Mouse (Mus musculus): ENCODE data around the gene Prdm2. TPM values are rescaled to one million over a fixed set of nuclear protein-coding genes. Genes with fewer than 3 reads are reported as not detected.

The Prdm2 gene
- polyA plus RNA-seq, 1 experiment from 2014 or later: 11.3 TPM

DNA sequence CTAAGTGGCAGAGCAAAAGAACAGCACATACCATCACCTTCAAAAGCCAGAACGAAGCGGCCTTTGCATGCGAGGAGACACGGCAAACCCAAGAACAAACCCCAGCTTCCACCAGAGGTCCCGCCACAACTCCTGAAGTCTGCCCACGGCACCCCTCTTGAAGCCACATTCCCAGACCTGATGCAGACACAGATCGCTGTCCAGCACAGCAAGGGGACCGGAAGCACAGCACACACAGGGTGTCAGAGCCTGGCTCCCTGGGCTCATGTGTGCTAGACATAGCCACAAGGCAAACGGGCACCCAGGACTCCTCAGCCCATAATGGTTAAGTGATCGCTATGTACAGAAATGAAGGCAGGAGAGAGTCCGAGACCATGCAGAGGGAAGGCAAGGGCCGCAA, 96.9 kb downstream of the Prdm2 start:
- H3K27me3 ChIP-seq: no peaks in the 10 kb centered on the region
- no peak overlapping the region for H3K4me3 ChIP-seq (replicated peaks)
- H3K4me1 ChIP-seq: peaks cover 42% of the 10 kb centered on the region
- no peak overlapping the region for H3K27ac ChIP-seq
- H3K9ac ChIP-seq: no peak overlapping the region
- WGBS: 71% methylated on average over 12 of the region's 12 CpGs
- no peak overlapping the region for H3K4me2 ChIP-seq
- H3K9me3 ChIP-seq (replicated peaks): no peaks in the 10 kb centered on the region
- no peak for ATAC-seq (replicated peaks; ENCODE audit: low FRiP score)
- H3K36me3 ChIP-seq: peaks cover 17% of the 10 kb centered on the region

DNA sequence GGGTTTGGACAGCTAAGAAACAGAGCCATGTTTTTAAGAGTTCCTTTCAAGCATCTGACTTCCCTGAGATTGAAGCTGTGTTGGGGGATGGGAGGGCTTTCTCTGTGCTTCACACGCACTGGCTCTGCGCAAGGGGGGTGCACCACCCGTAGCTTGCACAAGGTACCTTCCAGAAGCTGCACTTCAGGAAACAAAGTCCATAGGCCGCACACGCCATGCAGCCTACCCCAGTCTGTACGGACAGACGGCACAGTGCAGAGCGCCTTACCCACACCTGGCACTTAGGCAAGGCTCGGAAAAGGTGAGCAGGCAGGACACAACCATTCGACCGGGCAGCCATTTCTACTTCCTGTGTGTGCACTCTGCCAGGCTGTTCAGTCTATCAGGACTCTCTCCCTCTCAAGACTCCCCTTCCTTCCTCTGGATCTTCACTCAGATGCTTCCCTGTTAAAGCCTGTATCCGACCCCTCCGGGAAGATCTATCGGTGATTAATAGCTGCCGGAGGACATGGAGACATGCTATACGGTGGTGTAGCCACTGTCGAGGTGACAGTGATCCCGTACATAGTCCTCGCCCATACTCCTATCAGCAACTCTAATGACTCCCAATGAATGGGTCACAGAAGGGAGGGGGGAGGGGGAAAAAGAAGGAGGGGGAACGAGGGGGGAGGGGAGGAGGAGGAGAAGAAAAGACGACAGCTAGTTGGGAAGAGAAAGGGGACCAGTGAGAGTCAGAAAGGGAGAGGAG, 98.4 kb downstream of the Prdm2 start:
- H3K4me1 ChIP-seq: peaks cover 34% of the 10 kb centered on the region
- H3K36me3 ChIP-seq: peaks cover 25% of the 10 kb centered on the region
- H3K9ac ChIP-seq: no peak overlapping the region
- H3K4me3 ChIP-seq (replicated peaks): no peak overlapping the region
- no peaks in the 10 kb centered on the region for H3K27me3 ChIP-seq
- no peak; the same call in 1 of the 2 replicates for ATAC-seq (replicated peaks; ENCODE audit: low FRiP score)
- H3K9me3 ChIP-seq (replicated peaks): no peaks in the 10 kb centered on the region
- WGBS: 65% methylated on average over 21 of the region's 21 CpGs
- H3K27ac ChIP-seq: no peak overlapping the region
- no peak overlapping the region for H3K4me2 ChIP-seq

DNA sequence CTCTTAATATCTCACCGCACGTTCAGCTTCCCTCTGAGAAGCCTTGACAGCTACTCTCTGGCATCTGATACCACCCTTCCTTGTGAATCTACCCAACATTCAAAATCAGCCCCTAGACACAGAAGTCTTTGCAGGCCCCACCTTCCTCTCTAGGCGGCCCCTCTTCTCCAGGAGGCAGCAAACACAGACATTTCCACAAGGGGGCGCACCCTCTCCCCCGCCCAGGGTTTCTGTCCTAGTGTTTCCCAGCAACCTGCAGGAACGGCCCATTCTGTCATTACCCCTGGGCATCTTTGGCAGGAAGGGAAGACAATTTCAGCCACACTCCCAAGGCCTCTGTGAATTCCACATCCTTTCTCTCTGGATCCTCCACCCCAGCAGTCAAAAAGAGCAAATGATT, 99.8 kb downstream of the Prdm2 start:
- H3K36me3 ChIP-seq: peaks cover 37% of the 10 kb centered on the region
- H3K4me2 ChIP-seq: no peak overlapping the region
- WGBS: 41% methylated on average over 6 of the region's 6 CpGs
- H3K27me3 ChIP-seq: no peaks in the 10 kb centered on the region
- no peaks in the 10 kb centered on the region for H3K9me3 ChIP-seq (replicated peaks)
- H3K4me1 ChIP-seq: peaks cover 34% of the 10 kb centered on the region
- ATAC-seq (replicated peaks; ENCODE audit: low FRiP score): no peak
- H3K27ac ChIP-seq: no peak overlapping the region
- H3K4me3 ChIP-seq (replicated peaks): no peak overlapping the region
- no peak overlapping the region for H3K9ac ChIP-seq

DNA sequence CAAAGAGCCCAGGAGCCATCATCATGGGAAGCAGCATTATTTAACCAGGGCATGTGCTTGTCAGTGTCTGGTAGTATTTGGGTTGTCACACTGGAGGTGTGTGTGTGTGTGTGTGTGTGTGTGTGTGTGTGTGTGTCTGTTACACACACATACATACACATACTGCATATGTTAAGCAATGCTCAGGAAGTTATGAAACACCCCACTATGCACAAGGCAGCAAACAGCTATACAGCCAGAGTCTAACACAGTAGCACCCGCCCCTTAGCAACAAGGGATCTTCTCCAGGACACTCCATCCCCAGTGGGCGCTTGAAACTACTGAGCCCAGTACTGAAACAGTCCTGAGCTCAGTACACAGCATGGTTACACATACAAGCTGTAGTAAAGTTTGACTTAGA, 100.4 kb downstream of the Prdm2 start:
- H3K36me3 ChIP-seq: peaks cover 37% of the 10 kb centered on the region
- H3K4me2 ChIP-seq: no peak overlapping the region
- no peak overlapping the region for H3K4me3 ChIP-seq (replicated peaks)
- H3K9ac ChIP-seq: no peak overlapping the region
- H3K27ac ChIP-seq: no peak overlapping the region
- H3K4me1 ChIP-seq: peaks cover 35% of the 10 kb centered on the region
- H3K9me3 ChIP-seq (replicated peaks): no peaks in the 10 kb centered on the region
- ATAC-seq (replicated peaks; ENCODE audit: low FRiP score): no peak
- WGBS: 94% methylated on average over 2 of the region's 2 CpGs
- H3K27me3 ChIP-seq: no peaks in the 10 kb centered on the region

DNA sequence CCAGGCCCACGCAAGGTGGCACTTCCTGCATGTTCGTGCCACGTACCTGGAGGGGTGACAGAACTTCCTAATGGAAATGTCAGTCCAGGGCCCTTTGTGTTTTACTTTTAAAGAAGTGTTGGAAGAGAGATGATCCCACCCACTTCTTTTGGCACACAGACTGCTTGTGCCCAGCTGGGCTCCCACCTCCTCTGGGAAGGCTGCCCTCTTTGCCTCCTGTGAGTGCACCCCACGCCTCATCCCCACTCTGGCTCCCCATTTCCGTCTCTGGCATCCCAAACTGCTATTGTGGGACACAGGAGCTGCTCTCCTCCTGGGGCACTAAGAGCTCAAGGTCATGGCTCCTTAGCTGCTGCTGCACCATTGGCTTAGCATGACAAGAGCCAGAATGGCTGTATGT, 100.9 kb downstream of the Prdm2 start:
- no peak overlapping the region for H3K9ac ChIP-seq
- no peaks in the 10 kb centered on the region for H3K27me3 ChIP-seq
- H3K4me3 ChIP-seq (replicated peaks): no peak overlapping the region
- peaks cover 36% of the 10 kb centered on the region for H3K4me1 ChIP-seq
- H3K36me3 ChIP-seq: peaks cover 37% of the 10 kb centered on the region
- H3K4me2 ChIP-seq: no peak overlapping the region
- H3K27ac ChIP-seq: no peak overlapping the region
- no peak for ATAC-seq (replicated peaks; ENCODE audit: low FRiP score)
- H3K9me3 ChIP-seq (replicated peaks): no peaks in the 10 kb centered on the region
- 92% methylated on average over 5 of the region's 5 CpGs for WGBS

DNA sequence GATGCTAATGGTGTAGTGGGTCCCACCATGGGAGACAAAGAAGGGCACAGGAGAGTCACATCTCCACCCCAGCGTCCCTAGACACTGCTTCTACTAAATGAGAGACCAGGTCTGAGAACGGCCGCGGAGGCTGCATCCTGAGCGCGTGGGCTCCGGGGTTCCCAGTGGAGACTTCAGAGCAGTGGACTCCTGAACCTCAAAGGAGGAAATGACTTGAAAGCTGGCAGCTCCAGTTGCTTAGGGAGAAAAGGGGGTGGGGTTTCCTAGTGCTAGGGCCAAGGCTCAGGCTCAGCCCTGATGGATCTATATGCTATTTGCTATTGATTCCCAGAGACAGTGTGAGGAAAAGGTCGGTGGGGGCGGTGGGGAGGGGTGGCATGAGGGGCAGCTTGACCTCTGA, 104.2 kb downstream of the Prdm2 start:
- peak; percentile 38 for ATAC-seq (replicated peaks; ENCODE audit: low FRiP score)
- Histone ChIP-seq H3K36me3 (peaks cover 37% of the 10 kb centered on the region), H3K27ac (peak overlapping the region; percentile 39; the same call in 1 of the 2 replicates), H3K4me3 (replicated peaks) (no peak overlapping the region), H3K9ac (no peak overlapping the region), H3K27me3 (no peaks in the 10 kb centered on the region), H3K4me2 (no peak overlapping the region), H3K9me3 (replicated peaks) (no peaks in the 10 kb centered on the region), H3K4me1 (peaks cover 27% of the 10 kb centered on the region)
- 15% methylated on average over 9 of the region's 9 CpGs for WGBS

DNA sequence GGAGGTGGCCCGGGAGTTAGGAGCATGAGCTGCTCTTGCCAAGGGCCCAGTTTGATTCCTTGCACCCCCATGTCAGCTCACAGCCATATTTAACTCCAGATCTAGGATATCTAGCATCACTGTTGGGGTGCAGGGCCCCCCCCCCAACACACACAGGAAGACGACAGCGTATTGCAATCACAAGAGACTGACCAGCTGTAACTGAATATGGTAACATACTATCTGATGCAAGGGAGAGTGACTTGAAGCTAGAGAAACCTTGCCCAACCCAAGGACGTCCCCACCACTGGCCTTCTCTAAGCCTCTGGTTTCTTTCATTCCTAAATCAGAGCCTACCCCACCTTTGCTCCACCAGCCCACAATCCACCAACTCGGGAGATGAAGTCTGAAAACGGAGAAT, 105.8 kb downstream of the Prdm2 start:
- 70% methylated on average over 6 of the region's 6 CpGs for WGBS

DNA sequence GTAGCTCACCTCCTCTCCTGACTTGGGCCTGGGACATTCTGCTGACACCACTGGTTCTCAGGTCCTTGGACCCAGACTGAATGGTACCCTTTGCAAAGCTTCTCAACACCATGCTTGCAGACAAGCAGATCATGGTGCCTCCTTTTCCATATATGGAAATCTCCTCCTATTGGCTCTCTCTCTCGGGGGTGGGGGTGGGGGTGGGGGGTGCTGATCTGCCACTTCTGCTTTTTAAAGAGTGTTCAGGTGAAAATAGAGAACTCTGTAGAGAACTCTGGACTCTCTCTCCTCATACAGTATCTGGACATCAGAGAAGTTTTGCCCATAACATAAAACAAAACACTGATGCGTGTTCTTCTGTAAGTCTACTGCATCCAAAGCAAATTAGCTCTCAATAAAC, 106.2 kb downstream of the Prdm2 start:
- Histone ChIP-seq H3K27ac (no peak overlapping the region), H3K4me1 (peaks cover 27% of the 10 kb centered on the region), H3K36me3 (peaks cover 33% of the 10 kb centered on the region), H3K4me3 (replicated peaks) (no peak overlapping the region), H3K4me2 (no peak overlapping the region), H3K9me3 (replicated peaks) (no peaks in the 10 kb centered on the region), H3K9ac (no peak overlapping the region), H3K27me3 (no peaks in the 10 kb centered on the region)
- ATAC-seq (replicated peaks; ENCODE audit: low FRiP score): no peak
- 72% methylated on average over 2 of the region's 2 CpGs for WGBS

More for the DNA sequence above, 105.8 kb downstream of the Prdm2 start:
- no peak overlapping the region for H3K4me3 ChIP-seq (replicated peaks)
- H3K27me3 ChIP-seq: no peaks in the 10 kb centered on the region
- no peaks in the 10 kb centered on the region for H3K9me3 ChIP-seq (replicated peaks)
- peaks cover 27% of the 10 kb centered on the region for H3K4me1 ChIP-seq
- ATAC-seq (replicated peaks; ENCODE audit: low FRiP score): no peak
- no peak overlapping the region for H3K4me2 ChIP-seq
- no peak overlapping the region for H3K9ac ChIP-seq
- peak overlapping the region; percentile 38; the same call in 1 of the 2 replicates for H3K27ac ChIP-seq
- peaks cover 37% of the 10 kb centered on the region for H3K36me3 ChIP-seq

DNA sequence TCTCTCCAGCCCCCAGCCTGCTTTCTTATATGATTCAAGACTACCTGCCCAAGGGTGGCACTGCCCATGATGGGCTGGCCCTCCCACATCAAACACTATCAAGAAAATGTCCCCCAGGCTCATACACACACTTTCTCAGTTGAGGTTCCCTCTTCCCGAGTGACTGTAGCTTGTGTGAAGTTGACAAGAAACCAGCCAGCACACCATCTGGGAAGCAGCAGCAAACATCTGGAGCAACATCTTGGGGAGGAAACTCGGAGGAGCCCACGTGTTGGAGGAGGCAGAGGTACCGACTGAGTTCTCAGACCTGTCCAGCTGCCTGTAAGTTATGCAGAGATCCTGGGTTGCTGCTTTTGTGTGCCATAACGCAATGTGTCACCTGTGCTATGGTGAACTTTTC, 108.1 kb downstream of the Prdm2 start:
- Histone ChIP-seq H3K4me1 (peaks cover 30% of the 10 kb centered on the region), H3K27me3 (no peaks in the 10 kb centered on the region), H3K9ac (no peak overlapping the region), H3K36me3 (peaks cover 14% of the 10 kb centered on the region), H3K4me2 (no peak overlapping the region), H3K4me3 (replicated peaks) (no peak overlapping the region), H3K27ac (no peak overlapping the region), H3K9me3 (replicated peaks) (no peaks in the 10 kb centered on the region)
- ATAC-seq (replicated peaks; ENCODE audit: low FRiP score): no peak
- WGBS: 75% methylated on average over 5 of the region's 5 CpGs

DNA sequence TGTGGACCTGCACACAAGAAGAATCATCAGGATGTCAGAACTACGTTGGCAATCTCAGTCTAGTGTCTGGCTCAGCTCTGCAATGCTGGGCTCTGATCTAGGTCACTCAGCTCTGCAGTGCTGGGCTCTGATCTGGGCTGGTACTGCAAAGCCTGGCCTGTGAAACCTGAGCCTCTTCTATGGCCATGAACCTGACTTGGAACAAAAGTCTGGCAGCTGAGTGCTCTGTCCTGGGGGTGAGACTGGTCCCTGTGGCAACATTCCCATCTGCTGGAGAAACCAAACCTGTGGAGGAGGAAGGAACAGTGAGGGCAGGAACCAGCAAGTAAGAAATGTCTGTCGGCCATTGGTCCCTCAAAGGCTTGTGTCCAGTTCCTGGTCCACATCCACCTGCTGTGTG, 109.0 kb downstream of the Prdm2 start:
- no peak overlapping the region for H3K4me3 ChIP-seq (replicated peaks)

DNA sequence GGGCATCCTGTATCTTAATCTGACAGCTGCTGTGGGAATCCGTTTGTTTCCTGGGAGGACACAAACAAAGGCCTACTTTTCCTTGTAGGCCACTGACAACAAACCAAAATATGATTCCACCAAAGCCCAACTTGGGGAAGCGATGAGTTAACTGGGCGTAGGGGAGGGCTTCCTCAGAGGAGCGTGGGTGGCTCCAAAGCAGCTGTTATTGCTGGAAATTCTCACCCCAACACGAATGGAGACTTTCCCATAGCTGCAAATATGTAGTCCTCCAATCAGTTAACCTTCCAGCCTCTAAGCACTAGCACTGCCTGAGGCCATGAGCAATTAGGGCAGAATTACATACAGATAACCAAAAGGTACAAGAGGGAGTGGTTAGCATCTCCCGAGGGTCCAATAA, 112.6 kb downstream of the Prdm2 start:
- H3K27ac ChIP-seq: no peak overlapping the region
- ATAC-seq (replicated peaks; ENCODE audit: low FRiP score): no peak
- no peaks in the 10 kb centered on the region for H3K9me3 ChIP-seq (replicated peaks)
- H3K4me2 ChIP-seq: no peak overlapping the region
- H3K27me3 ChIP-seq: no peaks in the 10 kb centered on the region
- WGBS: 45% methylated on average over 6 of the region's 6 CpGs
- H3K9ac ChIP-seq: no peak overlapping the region
- peaks cover 17% of the 10 kb centered on the region for H3K4me1 ChIP-seq
- H3K36me3 ChIP-seq: no peaks in the 10 kb centered on the region
- H3K4me3 ChIP-seq (replicated peaks): no peak overlapping the region

More for the DNA sequence above, 109.0 kb downstream of the Prdm2 start:
- no peak overlapping the region for H3K9ac ChIP-seq
- peaks cover 6% of the 10 kb centered on the region; the same call in 1 of the 2 replicates for H3K36me3 ChIP-seq
- 58% methylated on average over 2 of the region's 2 CpGs for WGBS
- peaks cover 32% of the 10 kb centered on the region for H3K4me1 ChIP-seq
- no peak overlapping the region for H3K4me2 ChIP-seq
- no peaks in the 10 kb centered on the region for H3K9me3 ChIP-seq (replicated peaks)
- H3K27ac ChIP-seq: no peak overlapping the region
- ATAC-seq (replicated peaks; ENCODE audit: low FRiP score): no peak; the same call in 1 of the 2 replicates
- no peaks in the 10 kb centered on the region for H3K27me3 ChIP-seq

DNA sequence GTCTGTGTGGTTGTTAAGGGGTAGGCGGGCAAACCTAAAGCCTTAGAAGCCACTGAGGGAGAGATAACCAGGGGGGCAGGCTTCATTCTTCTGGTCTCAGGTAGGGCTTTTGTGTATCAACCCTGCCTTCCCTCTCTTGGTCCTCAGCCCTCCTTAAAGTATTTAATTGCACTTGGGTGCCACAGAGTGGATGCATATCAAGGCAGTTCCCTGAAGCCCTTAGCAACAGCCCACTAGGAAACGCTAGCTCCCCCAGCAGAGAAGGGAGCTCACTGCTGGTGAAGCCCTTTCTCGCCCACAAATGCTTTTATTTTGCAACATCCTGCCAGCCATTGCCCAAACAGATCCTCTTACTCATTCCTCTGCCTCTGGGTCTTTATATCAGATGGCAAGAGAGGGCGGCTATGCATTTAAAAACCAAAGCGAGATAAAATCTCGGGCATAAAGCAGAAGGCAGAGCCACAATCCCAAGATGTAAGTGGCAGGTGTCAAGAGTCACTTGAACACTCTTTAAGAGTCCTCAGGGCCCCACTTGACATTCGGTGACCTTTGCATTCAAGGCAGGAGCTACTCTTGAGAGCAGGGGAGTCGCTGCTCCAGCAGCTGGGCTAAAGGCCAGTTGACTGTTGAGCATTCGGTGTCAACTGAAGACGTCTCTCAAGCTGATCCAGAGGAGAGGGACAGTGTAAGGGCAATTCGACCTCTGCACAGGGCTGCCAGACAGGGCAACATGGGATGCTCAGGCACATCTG, 113.3 kb downstream of the Prdm2 start:
- H3K9me3 ChIP-seq (replicated peaks): no peaks in the 10 kb centered on the region
- H3K4me1 ChIP-seq: peaks cover 17% of the 10 kb centered on the region
- H3K9ac ChIP-seq: no peak overlapping the region
- 38% methylated on average over 11 of the region's 11 CpGs for WGBS
- H3K4me2 ChIP-seq: no peak overlapping the region
- H3K27ac ChIP-seq: no peak overlapping the region
- ATAC-seq (replicated peaks; ENCODE audit: low FRiP score): no peak; the same call in 1 of the 2 replicates
- no peaks in the 10 kb centered on the region for H3K36me3 ChIP-seq
- no peak overlapping the region for H3K4me3 ChIP-seq (replicated peaks)
- H3K27me3 ChIP-seq: no peaks in the 10 kb centered on the region

All from kidney, embryonic 15.5 days (tissue).